Mouse (Mus musculus) common myeloid progenitor, adult 5-6 weeks (primary cell): ENCODE measurements at regions not wholly inside any gene's neighbourhood (a gene's known extent, or its start where the extent isn't known, plus 50 kb on each side); places are given as distances from the start of the nearest gene placed in this dataset.

Experiments used
- ATAC-seq: replicated peaks from 2 replicates; pipeline ENCODE4 v1.8.0; 2016; ENCODE audit warnings: low read depth, mild to moderate bottlenecking, moderate TSS enrichment, inconsistent platforms; ENCODE audit not compliant: poor library complexity, severe bottlenecking

- ATAC-seq = no peak
Observed at GRCm38 (mm10) chr16:79718230-79718629, 627.3 kb upstream of the Tmprss15 start.

- no peak for ATAC-seq
Observed at GRCm38 (mm10) chr16:79692444-79692843, 601.5 kb upstream of the Tmprss15 start.

- ATAC-seq = no peak
Observed at GRCm38 (mm10) chr16:79651162-79651741, 560.4 kb upstream of the Tmprss15 start.

GRCm38 (mm10) chr16:79640898-79641297 is 550.0 kb upstream of the Tmprss15 start:
- no peak for ATAC-seq

GRCm38 (mm10) chr16:79627139-79627538 is 536.2 kb upstream of the Tmprss15 start:
- no peak for ATAC-seq

DNA sequence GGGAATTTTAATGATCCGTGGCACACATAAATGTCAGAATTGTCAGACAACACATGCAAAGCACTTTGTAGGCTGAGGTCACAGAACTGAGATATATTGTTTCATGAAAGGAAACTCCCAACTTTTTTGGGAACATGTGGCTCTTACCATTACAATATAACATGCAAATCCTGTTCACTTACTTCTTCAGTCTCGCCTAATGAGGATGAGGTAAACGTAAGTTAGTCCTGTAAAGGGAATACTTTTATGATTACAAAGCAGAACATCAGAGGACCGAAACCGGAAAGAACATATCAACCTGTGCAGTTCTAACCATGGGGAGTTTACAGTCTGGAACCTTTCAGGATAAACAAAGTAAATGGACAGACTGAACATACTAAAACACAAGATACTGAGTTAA is 520.1 kb upstream of the Tmprss15 start:
- no peak for ATAC-seq

DNA sequence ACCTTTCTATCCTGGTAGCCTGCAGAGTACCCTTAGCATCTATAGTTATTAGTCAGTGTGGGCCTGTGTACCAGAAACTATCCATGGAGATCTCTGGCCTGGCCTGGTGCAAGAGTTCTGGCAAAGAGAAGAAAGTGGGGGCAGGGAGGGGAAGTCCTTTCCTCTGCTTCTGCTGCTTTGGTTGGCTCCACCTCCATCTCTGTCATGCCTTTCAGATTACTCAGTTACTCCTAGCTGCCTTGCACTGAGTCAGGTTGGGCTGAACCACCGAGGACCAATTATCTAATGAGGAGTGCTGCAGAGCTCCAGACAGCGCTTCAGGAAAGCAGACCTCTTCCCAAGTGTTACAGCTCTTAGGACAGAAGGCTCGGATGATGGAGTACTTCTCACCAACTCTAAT is 500.0 kb upstream of the Tmprss15 start:
- no peak for ATAC-seq

DNA sequence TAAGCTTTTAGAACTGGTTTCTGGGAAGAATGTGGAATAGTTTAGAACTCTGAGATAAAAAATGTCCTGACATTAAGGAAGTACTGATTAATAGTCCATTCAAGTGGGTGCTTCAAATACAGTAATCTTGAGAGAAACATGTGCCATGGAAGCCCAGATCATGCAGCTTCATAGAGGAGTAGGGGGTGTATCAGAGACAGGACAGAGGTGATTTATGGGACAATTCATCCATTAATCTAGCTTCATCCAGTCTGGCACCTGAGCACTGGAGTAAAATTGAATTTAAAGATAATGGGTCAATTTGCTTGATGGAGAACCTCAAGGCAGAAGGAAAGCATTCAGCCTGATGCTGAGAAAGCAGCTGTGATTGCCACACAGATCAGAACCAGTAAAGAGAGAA is 494.8 kb upstream of the Tmprss15 start:
- no peak for ATAC-seq

DNA sequence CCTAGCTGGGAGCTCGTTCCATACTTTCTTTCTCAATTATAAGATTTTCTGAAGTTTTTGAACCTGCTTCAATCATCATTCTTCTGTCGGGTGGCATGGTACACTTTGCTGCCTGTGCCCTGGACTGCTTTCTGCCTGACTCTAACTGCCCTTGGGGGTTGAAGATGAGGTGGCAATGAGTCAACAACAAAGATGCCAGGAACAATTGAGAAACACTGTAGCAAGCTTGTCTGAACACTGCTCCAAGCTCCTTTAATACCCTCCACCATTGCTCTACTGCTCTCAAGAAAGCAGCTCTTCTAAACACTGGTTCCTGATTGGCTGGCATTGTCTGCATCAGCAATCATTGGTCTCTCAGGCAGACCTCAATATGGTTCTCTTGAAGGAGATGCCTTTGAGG is 480.0 kb upstream of the Tmprss15 start:
- ATAC-seq = no peak

- ATAC-seq = no peak
Observed at GRCm38 (mm10) chr16:79534370-79534769, 443.5 kb upstream of the Tmprss15 start.

DNA sequence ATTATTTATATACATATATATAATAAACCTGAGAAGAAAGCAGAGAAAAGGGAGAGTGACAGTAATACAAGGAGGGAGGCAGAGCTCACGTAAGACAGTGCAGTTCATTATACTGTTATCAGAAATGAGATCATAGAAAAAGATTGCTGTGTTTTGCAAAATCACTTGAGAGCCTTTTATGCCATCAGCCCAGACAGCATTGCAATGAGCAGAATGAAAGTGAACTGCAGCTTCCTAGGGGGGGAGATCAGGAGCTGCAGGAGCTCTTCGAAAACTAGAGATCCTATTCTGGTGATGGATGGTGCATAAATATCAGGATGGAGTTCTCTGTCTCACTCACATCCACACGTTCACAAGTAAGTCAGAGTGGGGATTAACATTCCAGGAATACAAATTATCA is 401.6 kb upstream of the Tmprss15 start:
- ATAC-seq = no peak

DNA sequence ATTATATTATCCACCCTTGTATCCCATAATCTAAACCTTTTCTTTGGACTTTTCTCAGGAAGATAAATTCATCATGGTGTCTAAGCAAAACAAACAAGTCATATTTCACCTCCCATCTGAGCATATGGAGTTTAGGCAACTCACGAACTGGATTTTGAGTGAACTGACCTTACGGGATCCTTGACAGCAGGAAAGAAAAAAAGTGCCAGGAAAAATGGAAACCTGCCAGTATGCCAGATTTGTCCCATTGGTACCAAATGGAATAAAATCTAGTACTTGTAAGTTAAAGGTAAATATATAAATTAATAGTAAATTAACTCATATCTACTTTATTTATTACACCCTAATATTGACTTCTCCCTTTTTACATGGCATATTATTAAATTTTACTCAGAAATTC is 360.0 kb upstream of the Tmprss15 start:
- no peak for ATAC-seq

DNA sequence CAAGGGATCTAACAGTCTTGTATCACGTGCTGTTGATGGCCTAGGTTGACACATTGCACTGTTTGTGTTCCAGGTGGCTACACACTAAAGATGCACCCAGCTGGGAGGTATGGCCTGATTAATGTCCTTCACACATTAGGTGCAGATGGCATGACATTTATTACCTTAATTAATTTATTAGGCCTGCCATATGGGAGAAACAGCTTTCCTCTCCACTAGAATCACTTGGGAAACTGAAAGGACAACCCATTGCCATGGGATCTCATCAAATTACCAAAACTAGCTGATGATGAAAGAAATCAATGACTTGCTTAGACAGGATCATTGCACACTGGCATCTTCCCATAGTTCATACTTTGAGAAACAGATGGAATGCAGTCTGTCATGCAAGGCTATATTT is 358.8 kb upstream of the Tmprss15 start:
- ATAC-seq = no peak

DNA sequence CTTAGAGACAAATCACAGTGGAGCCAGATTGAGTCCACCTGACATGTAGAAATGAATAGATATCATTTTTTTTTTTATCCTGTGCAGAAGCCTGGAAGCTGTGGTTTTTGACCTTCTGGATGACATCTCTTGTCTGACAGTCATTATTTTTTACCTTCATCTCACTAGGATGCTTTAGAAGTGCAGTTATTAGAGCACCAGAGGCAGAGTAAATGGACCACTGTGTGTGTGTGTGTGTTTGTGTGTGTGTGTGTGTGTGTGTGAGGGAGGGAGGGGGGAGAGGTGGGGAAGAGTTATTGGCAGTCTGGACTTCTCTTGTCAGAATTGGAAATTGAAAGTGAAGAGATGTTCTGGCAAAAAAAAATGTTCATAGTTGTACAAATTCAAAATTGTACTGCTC is 316.5 kb upstream of the Tmprss15 start:
- ATAC-seq = no peak

DNA sequence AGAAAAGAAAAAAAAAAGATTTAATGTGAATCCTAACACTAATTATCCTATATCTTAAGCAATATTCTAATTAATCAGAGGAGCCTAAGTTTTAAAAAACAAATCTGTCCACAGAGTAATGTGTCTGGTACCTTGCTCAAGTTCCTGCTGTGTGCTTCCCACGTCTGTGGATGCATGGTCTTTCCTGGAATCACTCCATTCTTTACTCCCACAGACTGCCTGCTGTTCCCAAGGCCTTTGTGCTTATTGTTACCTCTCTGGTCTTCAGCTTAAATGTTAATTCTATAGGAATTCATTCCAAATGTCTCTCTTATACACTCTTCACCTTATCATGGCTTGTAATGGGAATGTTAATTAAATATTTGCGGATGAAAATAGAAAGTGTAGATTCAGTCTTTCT is 315.3 kb upstream of the Tmprss15 start:
- no peak for ATAC-seq

DNA sequence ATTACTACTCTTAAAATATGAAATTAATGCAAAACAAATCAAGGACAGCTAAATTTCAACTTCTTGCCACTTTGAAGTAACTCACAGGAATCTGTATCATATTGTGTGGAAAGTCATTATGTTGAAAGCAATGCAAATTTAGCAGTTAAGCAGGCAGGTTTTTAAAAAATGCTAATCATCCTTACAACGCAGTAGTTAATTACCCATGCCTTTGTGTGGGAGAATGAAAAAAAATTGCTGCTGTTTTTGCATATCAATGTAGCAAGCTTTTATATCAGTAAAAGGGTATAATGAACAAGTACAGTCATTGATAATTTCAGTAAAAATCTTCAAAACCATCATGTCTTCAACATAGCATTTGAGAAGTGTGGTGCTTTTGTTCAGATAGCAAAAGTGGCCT is 313.2 kb upstream of the Tmprss15 start:
- no peak for ATAC-seq

DNA sequence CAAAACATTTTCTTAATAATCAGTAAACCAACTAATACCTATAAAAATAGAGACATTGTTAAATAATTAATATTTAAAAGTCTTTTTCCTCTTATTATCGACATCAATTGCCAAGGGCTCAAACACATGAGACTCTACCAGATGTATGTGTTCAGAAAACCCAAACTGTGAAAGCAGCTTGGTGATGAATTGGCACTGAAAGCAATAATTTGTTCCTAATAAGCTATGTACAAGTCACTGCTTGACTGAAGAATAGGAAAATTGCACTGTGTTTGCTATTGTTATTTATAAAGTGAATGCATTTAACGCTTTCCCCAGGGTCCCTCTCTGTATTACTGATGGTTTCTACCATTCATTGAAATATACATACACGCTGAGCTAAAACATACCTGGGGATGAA is 309.2 kb upstream of the Tmprss15 start:
- no peak for ATAC-seq

GRCm38 (mm10) chr16:79398476-79398875 is 307.6 kb upstream of the Tmprss15 start:
- ATAC-seq = no peak

DNA sequence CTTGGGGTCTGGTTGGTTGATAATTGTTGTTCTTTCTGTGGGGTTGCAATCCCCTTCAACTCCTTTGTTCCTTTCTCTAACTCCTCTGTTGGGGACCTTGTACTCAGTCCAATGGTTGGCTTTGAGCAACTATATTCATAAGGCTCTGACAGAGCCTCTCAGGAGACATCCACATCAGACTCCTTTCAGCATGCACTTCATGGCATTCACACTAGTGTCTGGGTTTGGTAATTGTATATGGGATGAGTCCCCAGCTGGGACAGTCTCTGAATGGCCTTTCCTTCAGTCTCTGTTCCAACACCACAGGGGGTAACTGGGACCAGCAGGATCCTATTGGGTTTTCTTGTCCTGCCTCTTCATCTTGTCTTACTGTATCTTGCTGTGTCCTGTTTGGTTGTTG is 303.5 kb upstream of the Tmprss15 start:
- no peak for ATAC-seq

DNA sequence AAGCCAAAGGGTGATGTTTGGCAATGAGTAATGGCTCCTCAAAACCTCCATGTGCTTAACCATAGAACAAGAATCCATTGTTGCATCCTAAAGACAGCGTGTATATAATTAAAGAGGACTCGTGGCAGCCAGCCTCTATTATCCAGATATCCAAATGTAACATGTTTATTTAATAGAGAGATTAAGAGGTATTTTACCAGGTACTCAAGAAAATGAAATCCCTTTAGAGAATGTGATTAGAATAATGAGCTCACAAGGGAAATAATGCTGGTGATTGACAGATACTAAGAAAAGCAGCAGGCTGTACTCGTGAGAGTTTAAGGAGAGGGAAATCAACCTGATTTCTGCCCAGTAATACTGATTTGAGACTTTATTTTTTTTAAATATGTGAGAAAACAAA is 295.5 kb upstream of the Tmprss15 start:
- ATAC-seq = no peak

- no peak for ATAC-seq
Observed at GRCm38 (mm10) chr16:79350127-79350526, 259.2 kb upstream of the Tmprss15 start.

GRCm38 (mm10) chr16:79342453-79342852 is 251.6 kb upstream of the Tmprss15 start:
- no peak for ATAC-seq

DNA sequence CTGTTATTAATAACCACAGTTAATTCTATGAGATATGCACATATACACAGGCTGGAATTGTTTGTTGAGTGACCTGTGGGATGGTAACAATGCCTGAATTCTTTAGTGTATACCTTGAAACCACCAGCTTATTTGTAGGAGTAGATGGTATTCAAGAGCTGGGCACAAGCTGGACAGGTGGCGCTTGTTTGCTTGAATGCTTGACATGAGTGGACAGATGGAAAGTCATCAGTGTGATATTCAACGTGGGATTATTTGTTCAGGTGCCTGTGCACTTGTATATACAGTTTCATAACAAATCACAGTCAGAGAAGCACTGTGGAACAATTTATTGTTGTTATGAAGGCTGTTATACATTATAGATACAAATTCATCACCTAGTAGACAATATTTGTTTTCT is 245.5 kb upstream of the Tmprss15 start:
- ATAC-seq = no peak
